Mouse (Mus musculus): Measurements from ENCODE around the gene Trim54.

- TF ChIP-seq EP300 (IDR thresholded peaks at IDR 0.05) (no peak), CTCF (IDR thresholded peaks at IDR 0.05) (no peak)
These were observed 37.1 kb downstream of the Trim54 start for GRCm38 (mm10) chr5:31153516-31154151.
